Mouse (Mus musculus) liver, embryonic 15.5 days (tissue): ENCODE measurements around the gene Macrod2. TPM values are rescaled to one million over a fixed set of nuclear protein-coding genes. Genes with fewer than 3 reads are reported as not detected.
A peak's percentile ranks its signal among the peaks of the same experiment; 100 is the strongest.

Source experiments
- ATAC-seq: fragments of 200-750 bp; cut with Nextera tagmentation; 2 replicates; pipeline ENCODE4 v1.8.0; 2017; ENCODE audit warnings: moderate number of reproducible peaks, mild to moderate bottlenecking, moderate library complexity; ENCODE audit not compliant: insufficient read depth
- H3K27ac ChIP-seq: fragments of 300-500 bp; sonication (generic); replicated peaks from 2 replicates; pipeline ENCODE4 v1.5.1; 2015; ENCODE audit warnings: mild to moderate bottlenecking, inconsistent platforms
- H3K27me3 ChIP-seq: fragments of 300-500 bp; sonication (generic); 2 replicates; pipeline ENCODE4 v1.6.1; 2015; ENCODE audit warnings: mild to moderate bottlenecking, inconsistent platforms
- H3K36me3 ChIP-seq: fragments of 300-500 bp; sonication (generic); replicated peaks from 2 replicates; pipeline ENCODE4 v1.6.1; 2015; ENCODE audit warnings: moderate library complexity, mild to moderate bottlenecking, inconsistent platforms
- H3K4me1 ChIP-seq: fragments of 300-500 bp; sonication (generic); replicated peaks from 2 replicates; pipeline ENCODE4 v1.6.1; 2015; ENCODE audit warnings: inconsistent platforms
- H3K4me2 ChIP-seq: fragments of 300-500 bp; sonication (generic); 2 replicates; pipeline ENCODE4 v1.6.1; 2015; ENCODE audit warnings: moderate library complexity, mild to moderate bottlenecking, inconsistent platforms
- H3K4me3 ChIP-seq: fragments of 300-500 bp; sonication (generic); replicated peaks from 2 replicates; pipeline ENCODE4 v1.5.1; 2015; ENCODE audit warnings: mild to moderate bottlenecking, inconsistent platforms
- H3K9ac ChIP-seq: fragments of 300-500 bp; sonication (generic); 2 replicates; pipeline ENCODE4 v1.6.1; 2015; ENCODE audit warnings: moderate library complexity, mild to moderate bottlenecking, inconsistent platforms
- H3K9me3 ChIP-seq: fragments of 300-500 bp; sonication (generic); replicated peaks from 2 replicates; pipeline ENCODE4 v1.6.1; 2016; ENCODE audit warnings: inconsistent platforms
- WGBS: fragments of 180-500 bp; shearing (Covaris S2); methylation state at CpG from one replicate; pipeline ENCODE4 v1.1.7; 2015; ENCODE audit warnings: mixed read lengths; ENCODE audit not compliant: insufficient replicate concordance; 5-methylcytosine and 5-hydroxymethylcytosine counted together
- polyA plus RNA-seq: library from polyadenylated mRNA; unstranded; fragments of >200 nt; fragmentation: Nextera tagmentation; extraction: Ambion mirVana; gene quantifications from 2 replicates; pipeline ENCODE4 v1.2.1, GENCODE M21; 2015

Gene Macrod2
- polyA plus RNA-seq, 1 experiment from 2014 or later: 6.9 TPM

- no peak overlapping the region for H3K27ac ChIP-seq
- H3K36me3 ChIP-seq: no peaks in the 10 kb centered on the region
- no peaks in the 10 kb centered on the region for H3K4me1 ChIP-seq
- WGBS: 11% methylated on average over 1 of the region's 1 CpGs
- no peak for ATAC-seq
- H3K4me3 ChIP-seq: no peak overlapping the region
- H3K9me3 ChIP-seq: no peaks in the 10 kb centered on the region
- H3K4me2 ChIP-seq: no peak overlapping the region
- no peak overlapping the region for H3K9ac ChIP-seq
- no peaks in the 10 kb centered on the region for H3K27me3 ChIP-seq
Observed at GRCm38 (mm10) chr2:141280817-141281216, 885.7 kb downstream of the Macrod2 start.

GRCm38 (mm10) chr2:141286110-141286747 lies 891.1 kb downstream of the Macrod2 start:
- Histone ChIP-seq H3K27me3 (no peaks in the 10 kb centered on the region), H3K27ac (no peak overlapping the region), H3K36me3 (no peaks in the 10 kb centered on the region), H3K4me2 (peak overlapping the region; percentile 6), H3K4me1 (0 out of 2 replicates have a peak, but pooled peaks cover 3% of the 10 kb centered on the region), H3K4me3 (no peak overlapping the region), H3K9me3 (no peaks in the 10 kb centered on the region), H3K9ac (no peak overlapping the region)
- 29% methylated on average over 7 of the region's 7 CpGs for WGBS
- peak; percentile 58 for ATAC-seq

DNA sequence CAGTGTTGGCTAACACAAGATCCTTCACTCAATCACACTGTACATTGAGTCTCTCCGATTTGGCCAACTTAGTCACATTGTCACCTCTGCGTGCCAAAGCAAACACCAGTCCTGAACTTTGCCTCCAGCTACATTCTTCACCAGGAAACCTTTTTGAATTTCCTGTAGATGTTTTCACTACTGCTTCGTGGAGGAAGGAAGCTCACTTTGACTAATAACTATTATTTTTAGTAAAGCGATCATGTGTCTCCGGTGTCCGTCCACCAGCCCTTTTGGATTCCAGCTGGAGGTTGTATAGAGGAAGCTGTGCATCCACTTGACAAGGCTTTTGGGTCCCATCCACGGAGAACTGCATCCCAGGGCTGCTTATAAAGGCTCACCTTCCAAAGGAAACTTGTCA lies 893.4 kb downstream of the Macrod2 start:
- H3K4me3 ChIP-seq: no peak overlapping the region
- 0 out of 2 replicates have a peak, but pooled peaks cover 3% of the 10 kb centered on the region for H3K4me1 ChIP-seq
- H3K27me3 ChIP-seq: no peaks in the 10 kb centered on the region
- H3K4me2 ChIP-seq: no peak overlapping the region
- H3K9me3 ChIP-seq: no peaks in the 10 kb centered on the region
- 37% methylated on average over 7 of the region's 7 CpGs for WGBS
- H3K27ac ChIP-seq: no peak overlapping the region
- no peak overlapping the region for H3K9ac ChIP-seq
- no peaks in the 10 kb centered on the region for H3K36me3 ChIP-seq
- peak; percentile 31 for ATAC-seq

DNA sequence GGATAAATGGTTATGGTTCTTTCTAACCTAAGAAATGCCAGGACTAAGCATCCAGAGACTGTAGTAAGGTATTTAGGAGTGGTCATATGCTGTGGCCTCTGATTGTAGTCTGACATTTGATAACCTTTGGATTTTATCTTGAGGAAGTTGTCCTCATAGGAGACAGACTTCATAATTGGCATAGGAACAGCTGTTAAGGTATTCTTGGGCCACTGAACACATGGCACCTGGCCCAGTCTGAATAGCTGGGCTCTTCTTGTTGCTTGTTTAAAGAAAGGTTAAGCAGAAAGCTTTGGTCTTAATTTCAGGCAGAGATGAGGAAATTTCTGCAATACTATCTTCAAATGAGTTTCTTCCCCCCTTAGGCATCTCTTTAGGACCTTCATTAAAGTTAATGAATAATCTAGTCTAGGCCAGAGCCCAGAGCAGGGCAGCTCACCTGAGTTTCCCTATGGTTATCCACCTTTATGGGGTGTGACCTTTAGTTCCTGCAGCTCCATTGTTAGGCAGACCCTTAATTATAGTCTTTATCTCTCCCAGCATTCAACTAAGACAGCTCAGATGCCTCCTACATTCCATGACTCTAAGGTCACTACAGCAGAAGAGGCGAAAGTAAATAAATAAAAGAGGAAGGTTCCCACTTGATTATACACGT lies 894.1 kb downstream of the Macrod2 start:
- H3K9ac ChIP-seq: no peak overlapping the region
- no peaks in the 10 kb centered on the region for H3K9me3 ChIP-seq
- ATAC-seq: no peak
- no peak overlapping the region for H3K4me3 ChIP-seq
- no peak overlapping the region for H3K27ac ChIP-seq
- no peak overlapping the region for H3K4me2 ChIP-seq
- H3K36me3 ChIP-seq: no peaks in the 10 kb centered on the region
- whole genome bisulfite sequencing: 36% methylated on average over 2 of the region's 2 CpGs
- no peaks in the 10 kb centered on the region for H3K27me3 ChIP-seq
- H3K4me1 ChIP-seq: 0 out of 2 replicates have a peak, but pooled peaks cover 3% of the 10 kb centered on the region

GRCm38 (mm10) chr2:141292847-141293246 lies 897.7 kb downstream of the Macrod2 start:
- H3K27me3 ChIP-seq: no peaks in the 10 kb centered on the region
- no peak for ATAC-seq
- H3K9me3 ChIP-seq: no peaks in the 10 kb centered on the region
- H3K4me1 ChIP-seq: 0 out of 2 replicates have a peak, but pooled peaks cover 3% of the 10 kb centered on the region
- H3K4me2 ChIP-seq: no peak overlapping the region
- 43% methylated on average over 3 of the region's 3 CpGs for WGBS
- no peak overlapping the region for H3K4me3 ChIP-seq
- H3K36me3 ChIP-seq: no peaks in the 10 kb centered on the region
- no peak overlapping the region for H3K9ac ChIP-seq
- H3K27ac ChIP-seq: no peak overlapping the region

DNA sequence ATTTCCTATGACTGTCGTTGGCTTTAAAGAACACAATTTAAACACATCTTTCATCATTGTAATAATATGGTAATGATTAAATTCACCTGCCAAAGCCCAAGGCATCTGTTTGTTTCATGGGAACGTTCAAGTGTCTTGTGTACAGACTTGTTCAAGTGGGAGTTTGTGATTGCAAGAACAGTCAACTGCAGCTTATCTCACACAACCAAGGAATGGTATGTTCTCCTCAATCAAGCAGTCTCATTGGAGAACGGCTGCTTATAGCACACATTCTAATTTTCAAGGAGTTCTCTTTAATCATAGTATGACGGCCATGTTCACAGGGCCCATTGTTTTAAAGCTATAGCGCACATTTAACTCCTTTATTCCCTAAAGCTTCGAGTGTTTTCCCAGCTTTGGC lies 904.1 kb downstream of the Macrod2 start:
- Histone ChIP-seq H3K4me3 (no peak overlapping the region), H3K4me2 (no peak overlapping the region), H3K36me3 (no peaks in the 10 kb centered on the region), H3K27ac (no peak overlapping the region), H3K4me1 (no peaks in the 10 kb centered on the region), H3K27me3 (no peaks in the 10 kb centered on the region), H3K9ac (no peak overlapping the region), H3K9me3 (no peaks in the 10 kb centered on the region)
- 54% methylated on average over 6 of the region's 6 CpGs for WGBS
- no peak for ATAC-seq

DNA sequence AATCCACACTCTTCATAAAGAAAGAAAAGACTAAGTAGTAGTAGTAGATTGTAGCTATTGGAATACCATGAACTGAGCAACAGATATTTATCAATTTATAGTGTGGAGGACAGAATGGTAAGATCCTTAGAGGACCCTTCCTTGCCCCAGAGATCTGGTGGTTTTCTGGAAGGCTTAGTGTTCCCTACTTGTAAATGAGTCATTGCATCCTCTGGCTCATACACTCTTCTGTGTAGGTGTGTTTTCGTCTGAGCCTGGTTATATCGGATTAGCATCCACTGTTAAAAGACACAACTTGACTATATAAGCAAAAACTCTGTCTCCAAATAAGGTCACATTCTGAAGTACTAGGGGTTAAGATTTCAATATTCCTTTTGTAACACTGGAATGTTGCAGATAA lies 905.9 kb downstream of the Macrod2 start:
- Histone ChIP-seq H3K4me2 (no peak overlapping the region), H3K4me3 (no peak overlapping the region), H3K36me3 (no peaks in the 10 kb centered on the region), H3K9me3 (no peaks in the 10 kb centered on the region), H3K27me3 (no peaks in the 10 kb centered on the region), H3K4me1 (no peaks in the 10 kb centered on the region), H3K27ac (no peak overlapping the region), H3K9ac (no peak overlapping the region)
- WGBS: 54% methylated on average over 2 of the region's 2 CpGs
- no peak for ATAC-seq

GRCm38 (mm10) chr2:141308406-141308805 lies 913.3 kb downstream of the Macrod2 start:
- Histone ChIP-seq H3K27ac (no peak overlapping the region), H3K27me3 (no peaks in the 10 kb centered on the region), H3K9ac (no peak overlapping the region), H3K4me2 (no peak overlapping the region), H3K4me3 (no peak overlapping the region), H3K9me3 (no peaks in the 10 kb centered on the region), H3K36me3 (no peaks in the 10 kb centered on the region), H3K4me1 (no peaks in the 10 kb centered on the region)
- 48% methylated on average over 3 of the region's 3 CpGs for WGBS
- ATAC-seq: no peak

GRCm38 (mm10) chr2:141312136-141312948 lies 917.2 kb downstream of the Macrod2 start:
- Histone ChIP-seq H3K36me3 (no peaks in the 10 kb centered on the region), H3K9ac (no peak overlapping the region), H3K4me2 (no peak overlapping the region), H3K4me3 (no peak overlapping the region), H3K4me1 (no peaks in the 10 kb centered on the region), H3K9me3 (no peaks in the 10 kb centered on the region), H3K27ac (no peak overlapping the region), H3K27me3 (no peaks in the 10 kb centered on the region)
- WGBS: 62% methylated on average over 10 of the region's 10 CpGs
- no peak for ATAC-seq

GRCm38 (mm10) chr2:141315349-141315748 lies 920.2 kb downstream of the Macrod2 start:
- H3K27me3 ChIP-seq: no peaks in the 10 kb centered on the region
- H3K9ac ChIP-seq: no peak overlapping the region
- WGBS: 62% methylated on average over 3 of the region's 3 CpGs

GRCm38 (mm10) chr2:141323956-141324460 lies 928.9 kb downstream of the Macrod2 start:
- Histone ChIP-seq H3K4me1 (no peaks in the 10 kb centered on the region), H3K27me3 (no peaks in the 10 kb centered on the region), H3K4me3 (no peak overlapping the region), H3K27ac (no peak overlapping the region), H3K4me2 (no peak overlapping the region), H3K36me3 (no peaks in the 10 kb centered on the region), H3K9ac (no peak overlapping the region), H3K9me3 (no peaks in the 10 kb centered on the region)
- WGBS: 80% methylated on average over 7 of the region's 7 CpGs
- ATAC-seq: no peak

More at GRCm38 (mm10) chr2:141315349-141315748, 920.2 kb downstream of the Macrod2 start:
- Histone ChIP-seq H3K27ac (no peak overlapping the region), H3K4me3 (no peak overlapping the region), H3K36me3 (no peaks in the 10 kb centered on the region), H3K4me2 (no peak overlapping the region), H3K9me3 (no peaks in the 10 kb centered on the region), H3K4me1 (no peaks in the 10 kb centered on the region)
- no peak for ATAC-seq
